Mouse (Mus musculus) erythroblast, embryonic 14.5 days (primary cell): ENCODE data around the gene Gjc1. TPM values are rescaled to one million over a fixed set of nuclear protein-coding genes. Genes with fewer than 3 reads are reported as not detected.
A peak's percentile ranks its signal among the peaks of the same experiment; 100 is the strongest.

Experiments used
- H3K27me3 ChIP-seq: 2 replicates; pipeline ENCODE4 v1.6.1; 2012; ENCODE audit warnings: inconsistent platforms; ENCODE audit not compliant: control insufficient read depth
- H3K36me3 ChIP-seq: 2 replicates; pipeline ENCODE4 v1.6.1; 2012; ENCODE audit warnings: mild to moderate bottlenecking, inconsistent platforms; ENCODE audit not compliant: control insufficient read depth
- H3K4me1 ChIP-seq: 2 replicates; pipeline ENCODE4 v1.6.1; 2012; ENCODE audit warnings: inconsistent platforms; ENCODE audit not compliant: control insufficient read depth
- H3K4me3 ChIP-seq: replicated peaks from 2 replicates; pipeline ENCODE3; 2012; ENCODE audit warnings: moderate library complexity, mild to moderate bottlenecking, inconsistent platforms
- H3K9me3 ChIP-seq: 2 replicates; pipeline ENCODE4 v1.6.1; 2012; ENCODE audit warnings: low read length, inconsistent platforms, mixed read lengths; ENCODE audit not compliant: control insufficient read depth
- GATA1 ChIP-seq: IDR thresholded peaks from 2 replicates; pipeline ENCODE4 v1.6.1; 2012; ENCODE audit warnings: low read length, inconsistent platforms, mixed read lengths
- TAL1 ChIP-seq: IDR thresholded peaks from 3 replicates; pipeline ENCODE4 v1.6.1; 2012; ENCODE audit warnings: low read length, inconsistent platforms, mixed read lengths
- polyA plus RNA-seq: library from polyadenylated mRNA; stranded (reverse); fragments of >175 nt; gene quantifications from 2 replicates; pipeline ENCODE4 v1.2.3, GENCODE M21; 2012

Gene Gjc1
- polyA plus RNA-seq, 1 experiment: not detected

- TF ChIP-seq TAL1: no peak
- no peak for TF ChIP-seq GATA1
- Histone ChIP-seq H3K36me3 (no peaks in the 10 kb centered on the region), H3K4me3 (no peak overlapping the region), H3K4me1 (peaks cover 4% of the 10 kb centered on the region; the same call in 1 of the 2 replicates), H3K27me3 (peaks cover 88% of the 10 kb centered on the region), H3K9me3 (peaks cover 2% of the 10 kb centered on the region; the same call in 1 of the 2 replicates)
Observed at GRCm38 (mm10) chr11:102820432-102820831, 932 bp upstream of the Gjc1 start.

- TF ChIP-seq TAL1 (no peak), GATA1 (no peak)
- H3K9me3 ChIP-seq: peaks cover 2% of the 10 kb centered on the region; the same call in 1 of the 2 replicates
- H3K36me3 ChIP-seq: no peaks in the 10 kb centered on the region
- no peak overlapping the region for H3K4me3 ChIP-seq
- peaks cover 89% of the 10 kb centered on the region for H3K27me3 ChIP-seq
- peaks cover 4% of the 10 kb centered on the region; the same call in 1 of the 2 replicates for H3K4me1 ChIP-seq
Observed at GRCm38 (mm10) chr11:102819783-102820385, 384 bp upstream of the Gjc1 start.

- TF ChIP-seq TAL1: no peak
- no peak for TF ChIP-seq GATA1
- H3K9me3 ChIP-seq: peaks cover 2% of the 10 kb centered on the region; the same call in 1 of the 2 replicates
- peaks cover 4% of the 10 kb centered on the region; the same call in 1 of the 2 replicates for H3K4me1 ChIP-seq
- no peaks in the 10 kb centered on the region for H3K36me3 ChIP-seq
- H3K4me3 ChIP-seq: peak overlapping the region; percentile 14
- H3K27me3 ChIP-seq: peaks cover 91% of the 10 kb centered on the region
Observed at GRCm38 (mm10) chr11:102818121-102819020, 1.1 kb downstream of the Gjc1 start.

- H3K27me3 ChIP-seq: peaks cover 63% of the 10 kb centered on the region
Observed at GRCm38 (mm10) chr11:102814881-102815280, 4.6 kb downstream of the Gjc1 start.

GRCm38 (mm10) chr11:102810721-102811485 lies 8.6 kb downstream of the Gjc1 start:
- TF ChIP-seq GATA1 (no peak), TAL1 (no peak)
- H3K36me3 ChIP-seq: no peaks in the 10 kb centered on the region
- no peak overlapping the region for H3K4me3 ChIP-seq
- H3K27me3 ChIP-seq: peaks cover 28% of the 10 kb centered on the region
- H3K4me1 ChIP-seq: no peaks in the 10 kb centered on the region
- H3K9me3 ChIP-seq: no peaks in the 10 kb centered on the region

More at GRCm38 (mm10) chr11:102814881-102815280, 4.6 kb downstream of the Gjc1 start:
- Histone ChIP-seq H3K36me3 (no peaks in the 10 kb centered on the region), H3K9me3 (peaks cover 2% of the 10 kb centered on the region; the same call in 1 of the 2 replicates), H3K4me1 (peaks cover 4% of the 10 kb centered on the region; the same call in 1 of the 2 replicates), H3K4me3 (no peak overlapping the region)
- TF ChIP-seq GATA1 (no peak), TAL1 (no peak)

GRCm38 (mm10) chr11:102808246-102808645 lies 11.3 kb downstream of the Gjc1 start:
- TF ChIP-seq GATA1 (no peak), TAL1 (no peak)
- H3K27me3 ChIP-seq: peaks cover 5% of the 10 kb centered on the region
- H3K9me3 ChIP-seq: no peaks in the 10 kb centered on the region
- H3K4me3 ChIP-seq: no peak overlapping the region
- no peaks in the 10 kb centered on the region for H3K36me3 ChIP-seq
- no peaks in the 10 kb centered on the region for H3K4me1 ChIP-seq

- Histone ChIP-seq H3K4me3 (no peak overlapping the region), H3K27me3 (peaks cover 3% of the 10 kb centered on the region; the same call in 1 of the 2 replicates), H3K9me3 (no peaks in the 10 kb centered on the region), H3K4me1 (no peaks in the 10 kb centered on the region), H3K36me3 (no peaks in the 10 kb centered on the region)
- TF ChIP-seq GATA1: no peak
- TF ChIP-seq TAL1: no peak
Observed at GRCm38 (mm10) chr11:102803453-102803852, 16.0 kb downstream of the Gjc1 start.

GRCm38 (mm10) chr11:102794157-102794556 lies 25.3 kb downstream of the Gjc1 start:
- Histone ChIP-seq H3K36me3 (no peaks in the 10 kb centered on the region), H3K27me3 (no peaks in the 10 kb centered on the region), H3K9me3 (no peaks in the 10 kb centered on the region), H3K4me3 (no peak overlapping the region), H3K4me1 (no peaks in the 10 kb centered on the region)
- no peak for TF ChIP-seq TAL1
- no peak for TF ChIP-seq GATA1
